Mouse (Mus musculus) left cerebral cortex, postnatal 10 days (tissue): ENCODE data around the gene 4930452B06Rik. TPM values are rescaled to one million over a fixed set of nuclear protein-coding genes. Genes with fewer than 3 reads are reported as not detected.

Experiments used
- DNase-seq, 2 experiments: peaks; one replicate each; pipeline ENCODE4 v3.0.0; 2021 to 2022; ENCODE audit warnings: low spot score in 2 of 2, mixed read lengths in 1 of 2; ENCODE audit errors: extremely low spot score in 1 of 2
- intact Hi-C: fragments of 180-260 bp; cut with DNase I; formaldehyde crosslinking; loops from one replicate; pipeline ENCODE4 v1.15.1; 2025
- total RNA-seq, 2 experiments: library from RNA; stranded (reverse); gene quantifications; 2 replicates each; pipeline ENCODE4 v1.2.3; 2021

Gene 4930452B06Rik
- total RNA-seq, 2 experiments from 2014 or later: 12.2 to 12.7 TPM

GRCm38 (mm10) chr14:8464401-8465154 is 201.5 kb downstream of the 4930452B06Rik start:
- no peak for DNase-seq
- intact Hi-C loops: loop anchor here (5.0 to 10.0 kb wide), 2 partner anchors 107 to 140 kb away; no protein-coding TSS in a partner anchor

GRCm38 (mm10) chr14:8462973-8463372 is 203.1 kb downstream of the 4930452B06Rik start:
- intact Hi-C loops: loop anchor here (5.0 to 10.0 kb wide), 2 partner anchors 106 to 142 kb away; no protein-coding TSS in a partner anchor
- DNase-seq: no peak

GRCm38 (mm10) chr14:8462321-8462909 is 203.6 kb downstream of the 4930452B06Rik start:
- DNase-seq: no peak
- intact Hi-C loops: loop anchor here (5.0 to 10.0 kb wide), 2 partner anchors 105 to 142 kb away; no protein-coding TSS in a partner anchor

- peak; percentile 47 to 72 for DNase-seq
- intact Hi-C loops: loop anchor here (5.0 to 10.0 kb wide), 2 partner anchors 103 to 144 kb away; no protein-coding TSS in a partner anchor
Measured at GRCm38 (mm10) chr14:8460226-8461129, 205.6 kb downstream of the 4930452B06Rik start.

DNA sequence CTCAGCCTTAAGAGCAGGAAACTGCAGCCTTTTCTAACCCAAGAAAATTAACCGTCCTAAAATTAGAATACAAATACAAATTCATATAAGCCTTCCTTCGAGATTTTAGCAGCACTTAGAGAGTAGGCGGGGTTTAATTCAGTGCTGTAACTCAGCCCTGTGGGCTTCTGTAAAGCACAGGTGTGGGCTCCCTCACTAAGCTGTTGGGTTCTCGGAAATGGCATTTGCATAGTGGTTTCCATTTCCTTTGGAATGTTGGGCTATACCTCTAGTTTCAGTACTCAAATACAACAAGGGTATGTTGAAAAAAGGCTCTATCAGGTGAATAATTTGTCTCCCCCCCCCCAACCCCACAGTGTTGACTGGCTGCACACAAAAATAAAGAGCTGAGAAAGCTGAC is 206.3 kb downstream of the 4930452B06Rik start:
- no peak for DNase-seq
- intact Hi-C loops: loop anchor here (5.0 to 10.0 kb wide), 2 partner anchors 102 to 145 kb away; no protein-coding TSS in a partner anchor

DNA sequence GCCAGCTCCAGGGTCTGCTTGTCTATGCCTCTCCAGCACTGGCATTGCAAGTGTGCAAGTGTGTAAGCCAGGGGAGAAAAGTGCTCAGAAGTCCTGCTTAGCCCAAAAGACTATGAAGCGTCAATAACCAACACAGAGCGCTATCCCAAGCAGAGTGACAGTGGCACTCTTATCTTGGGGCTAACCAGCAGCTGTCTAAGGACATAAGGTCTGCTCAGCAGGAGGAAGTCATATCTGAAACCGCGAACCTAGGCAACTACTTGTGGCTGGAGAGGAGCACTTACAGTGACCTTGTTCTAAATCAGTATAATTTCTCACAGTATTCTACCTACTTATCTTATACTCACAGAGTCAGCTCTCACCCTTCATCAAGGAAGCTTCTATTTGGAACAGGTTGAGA is 214.9 kb downstream of the 4930452B06Rik start:
- no peak for DNase-seq
- intact Hi-C loops: no loop called here

DNA sequence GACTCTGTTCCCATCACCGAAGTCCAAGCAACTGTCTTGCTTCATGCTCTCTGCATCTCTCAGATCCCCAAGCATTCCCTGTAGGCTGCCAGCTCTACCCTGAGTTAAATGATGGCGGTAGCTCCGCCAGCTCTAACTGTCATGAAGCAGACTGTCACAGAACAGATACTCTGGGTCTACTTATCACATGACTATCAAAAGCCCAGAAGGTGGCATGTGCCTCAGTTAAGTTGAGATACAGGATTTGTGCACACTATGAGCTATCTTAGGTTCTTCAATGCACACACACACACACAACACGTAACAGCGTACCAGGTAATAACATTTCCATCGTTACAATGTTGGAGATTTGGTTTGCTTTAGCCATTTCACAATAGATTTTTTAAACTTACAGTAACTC is 215.7 kb downstream of the 4930452B06Rik start:
- intact Hi-C loops: no loop called here
- DNase-seq: no peak

GRCm38 (mm10) chr14:8449299-8449698 is 216.7 kb downstream of the 4930452B06Rik start:
- intact Hi-C loops: no loop called here
- DNase-seq: no peak

DNA sequence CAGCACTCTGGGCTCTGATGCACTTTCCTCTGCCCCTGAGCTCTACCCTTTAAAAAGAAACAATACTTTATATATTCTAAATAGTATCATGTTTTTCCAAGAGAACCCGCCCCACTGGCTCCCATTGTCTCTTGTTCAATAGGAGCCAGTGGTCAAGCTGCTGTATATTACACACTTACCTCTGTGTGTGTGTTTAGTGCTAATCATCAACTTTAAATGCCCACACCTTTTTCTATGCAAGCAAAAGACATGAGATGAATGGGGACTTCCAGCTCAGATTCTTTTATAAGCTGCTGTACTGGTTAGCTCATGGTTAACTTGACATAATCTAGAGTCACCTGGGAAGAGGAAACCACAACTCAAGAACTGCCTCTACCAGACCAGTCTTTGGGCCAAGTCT is 218.7 kb downstream of the 4930452B06Rik start:
- intact Hi-C loops: no loop called here
- DNase-seq: no peak

- intact Hi-C loops: no loop called here
Measured at GRCm38 (mm10) chr14:8444363-8444762, 221.7 kb downstream of the 4930452B06Rik start.

DNA sequence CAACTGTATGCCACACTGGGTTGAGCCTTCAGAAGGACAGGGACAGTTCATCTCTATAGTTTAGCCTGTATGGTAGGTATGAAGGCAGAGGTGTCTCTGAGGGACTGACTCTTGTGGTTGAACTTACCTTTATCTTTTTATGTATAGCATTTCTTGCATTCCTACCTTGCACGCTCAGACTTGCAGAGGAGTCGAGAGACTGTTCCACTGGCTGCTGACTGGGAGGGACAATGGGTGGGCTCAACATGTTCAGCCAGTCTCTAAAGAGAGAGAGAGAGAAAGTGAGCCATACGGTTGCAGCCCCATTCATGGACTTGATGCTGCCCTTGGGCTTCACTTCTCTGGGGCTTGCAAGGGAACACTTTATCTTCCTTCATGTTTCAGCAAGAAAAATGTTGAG is 223.3 kb downstream of the 4930452B06Rik start:
- no peak for DNase-seq
- intact Hi-C loops: no loop called here

More at GRCm38 (mm10) chr14:8444363-8444762, 221.7 kb downstream of the 4930452B06Rik start:
- DNase-seq: no peak

GRCm38 (mm10) chr14:8441623-8442022 is 224.4 kb downstream of the 4930452B06Rik start:
- intact Hi-C loops: no loop called here
- DNase-seq: no peak

DNA sequence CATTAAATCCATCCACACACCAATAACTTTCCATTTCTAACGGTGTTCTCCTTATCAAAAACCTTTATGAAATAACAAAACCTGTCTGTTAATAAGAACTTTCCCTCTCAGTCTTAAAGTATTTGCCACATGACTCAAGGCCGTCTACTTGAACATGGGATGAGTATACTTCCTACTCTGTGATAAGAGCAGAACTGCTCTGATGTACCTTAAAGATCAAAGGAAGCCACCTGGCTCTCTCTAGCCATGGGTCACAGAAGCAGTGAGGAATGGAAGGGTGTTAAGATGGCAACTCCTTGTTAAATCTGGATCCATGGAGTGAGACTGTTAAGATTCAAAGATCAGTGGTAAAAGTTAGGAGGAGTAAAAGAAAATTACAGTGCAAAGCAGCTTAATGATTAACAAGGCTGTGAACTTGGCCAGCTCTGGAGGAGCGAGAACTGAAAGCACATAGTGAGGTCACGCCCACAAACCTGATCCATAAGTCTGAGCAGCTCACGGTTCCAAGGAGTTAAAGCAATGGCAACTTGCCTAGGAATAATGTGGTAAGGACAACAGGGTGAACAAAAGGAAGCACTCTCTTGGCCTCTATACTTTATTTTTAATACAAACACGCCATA is 235.3 kb downstream of the 4930452B06Rik start:
- DNase-seq: no peak
- intact Hi-C loops: no loop called here

GRCm38 (mm10) chr14:8429767-8430166 is 236.3 kb downstream of the 4930452B06Rik start:
- no peak for DNase-seq
- intact Hi-C loops: no loop called here

- intact Hi-C loops: no loop called here
- DNase-seq: no peak
Measured at GRCm38 (mm10) chr14:8422833-8423232, 243.2 kb downstream of the 4930452B06Rik start.

DNA sequence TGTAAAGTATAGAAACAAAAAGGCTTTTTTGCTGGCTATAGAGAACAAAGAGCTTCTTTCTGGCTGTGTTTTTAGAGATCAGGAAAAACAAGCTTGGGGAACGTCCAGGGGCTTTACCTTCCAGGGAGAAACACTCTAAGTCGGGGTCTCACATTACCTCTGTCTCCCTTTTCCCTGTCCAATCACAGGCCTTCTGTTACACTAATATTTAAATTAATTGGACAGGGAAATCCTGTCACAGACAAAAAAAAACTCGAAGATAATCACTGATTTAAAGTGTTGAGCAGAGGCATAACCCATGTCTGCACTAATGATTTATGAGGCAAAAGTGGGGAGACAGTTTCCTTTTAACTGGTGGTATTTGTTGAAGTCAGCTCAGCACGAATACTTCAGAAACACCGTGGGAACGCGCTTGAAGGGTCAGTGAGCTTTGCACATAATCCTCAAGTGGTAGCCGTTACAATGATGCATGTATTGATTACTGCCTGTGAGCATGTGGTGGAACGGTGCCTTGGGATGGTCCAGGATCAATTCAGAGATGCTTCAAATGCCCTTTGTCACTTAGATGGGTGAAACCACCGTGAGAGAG is 244.7 kb downstream of the 4930452B06Rik start:
- no peak for DNase-seq
- intact Hi-C loops: no loop called here

DNA sequence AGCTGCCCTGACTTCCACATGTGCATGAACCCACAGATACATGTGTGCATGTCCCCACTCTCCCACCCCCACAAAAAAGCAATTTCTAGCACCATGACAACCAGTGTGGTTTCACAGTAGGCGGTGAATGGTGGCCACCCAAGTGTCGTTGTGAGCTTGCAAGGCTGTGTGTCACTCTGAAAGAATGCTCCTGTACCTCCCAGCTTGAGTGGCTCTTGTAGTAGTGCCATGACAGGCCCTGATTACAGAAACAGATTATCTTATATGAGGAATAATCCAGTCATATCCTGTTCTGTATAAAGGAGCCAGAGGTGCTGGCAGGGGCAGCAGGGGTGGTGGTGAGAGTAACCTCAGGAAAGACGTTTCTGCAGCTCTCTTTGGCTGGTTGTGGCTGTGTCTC is 247.4 kb downstream of the 4930452B06Rik start:
- DNase-seq: no peak
- intact Hi-C loops: no loop called here

GRCm38 (mm10) chr14:8405946-8406345 is 260.1 kb downstream of the 4930452B06Rik start:
- intact Hi-C loops: no loop called here
- DNase-seq: no peak
